Mouse (Mus musculus): ENCODE results near the gene Tmem210. TPM values are rescaled to one million over a fixed set of nuclear protein-coding genes. Genes with fewer than 3 reads are reported as not detected.

Gene Tmem210
- not detected in 2 replicates for polyA plus RNA-seq (2016; fragmentation: Nextera tagmentation; extraction: Ambion mirVana)

- Histone ChIP-seq H3K27me3 (ENCODE audit: poor library complexity, severe bottlenecking) (peaks cover 67% of the 10 kb centered on the region), H3K27ac (no peak within 1 kb of the TSS), H3K4me1 (peaks cover 33% of the 10 kb centered on the region), H3K9me3 (no peaks in the 10 kb centered on the region), H3K4me3 (no peak within 1 kb of the TSS), H3K36me3 (replicated peaks) (peaks cover 35% of the 10 kb centered on the region)
- WGBS: 90% methylated on average over 6 of the region's 6 CpGs
- no peak for DNase-seq (ENCODE audit: extremely low spot score, low spot score)
Observed at GRCm38 (mm10) chr2:25287927-25288649, at the start of gene Tmem210. Tmem210 (plus strand) TSS chr2:25288145.

- H3K4me1 ChIP-seq: peaks cover 34% of the 10 kb centered on the region
- DNase-seq (ENCODE audit: extremely low spot score, low spot score): no peak
Observed at GRCm38 (mm10) chr2:25239766-25240165, 48.2 kb upstream of the Tmem210 start.

GRCm38 (mm10) chr2:25240310-25240709 lies 47.6 kb upstream of the Tmem210 start:
- no peak for DNase-seq (ENCODE audit: extremely low spot score, low spot score)
- Histone ChIP-seq H3K4me3 (peak overlapping the region; percentile 76), H3K27ac (peak overlapping the region; percentile 71), H3K27me3 (ENCODE audit: poor library complexity, severe bottlenecking) (peaks cover 57% of the 10 kb centered on the region), H3K4me1 (peaks cover 34% of the 10 kb centered on the region), H3K9me3 (no peaks in the 10 kb centered on the region), H3K36me3 (replicated peaks) (peaks cover 8% of the 10 kb centered on the region)
- 46% methylated on average over 8 of the region's 8 CpGs for WGBS

More at GRCm38 (mm10) chr2:25239766-25240165, 48.2 kb upstream of the Tmem210 start:
- Histone ChIP-seq H3K27me3 (ENCODE audit: poor library complexity, severe bottlenecking) (peaks cover 57% of the 10 kb centered on the region), H3K27ac (no peak overlapping the region), H3K4me3 (no peak overlapping the region), H3K36me3 (replicated peaks) (peaks cover 5% of the 10 kb centered on the region), H3K9me3 (no peaks in the 10 kb centered on the region)
- WGBS: 87% methylated on average over 3 of the region's 3 CpGs

GRCm38 (mm10) chr2:25240723-25241437 lies 47.1 kb upstream of the Tmem210 start:
- H3K27ac ChIP-seq: peak overlapping the region; percentile 84
- no peaks in the 10 kb centered on the region for H3K9me3 ChIP-seq
- WGBS: 2% methylated on average over 29 of the region's 29 CpGs
- H3K4me3 ChIP-seq: peak overlapping the region; percentile 76
- peaks cover 14% of the 10 kb centered on the region for H3K36me3 ChIP-seq (replicated peaks)
- H3K27me3 ChIP-seq (ENCODE audit: poor library complexity, severe bottlenecking): peaks cover 56% of the 10 kb centered on the region
- peak; percentile 77 for DNase-seq (ENCODE audit: extremely low spot score, low spot score)
- peaks cover 34% of the 10 kb centered on the region for H3K4me1 ChIP-seq

GRCm38 (mm10) chr2:25241438-25241775 lies 46.5 kb upstream of the Tmem210 start:
- H3K27me3 ChIP-seq (ENCODE audit: poor library complexity, severe bottlenecking): peaks cover 51% of the 10 kb centered on the region
- H3K27ac ChIP-seq: peak overlapping the region; percentile 84; the same call in 1 of the 2 replicates
- no peak for DNase-seq (ENCODE audit: extremely low spot score, low spot score)
- H3K9me3 ChIP-seq: no peaks in the 10 kb centered on the region
- peak overlapping the region; percentile 76 for H3K4me3 ChIP-seq
- peaks cover 19% of the 10 kb centered on the region for H3K36me3 ChIP-seq (replicated peaks)
- peaks cover 34% of the 10 kb centered on the region for H3K4me1 ChIP-seq
- 8% methylated on average over 6 of the region's 6 CpGs for WGBS

- Histone ChIP-seq H3K9me3 (no peaks in the 10 kb centered on the region), H3K27me3 (ENCODE audit: poor library complexity, severe bottlenecking) (peaks cover 49% of the 10 kb centered on the region), H3K4me3 (peak within 1 kb of the TSS; percentile 76), H3K36me3 (replicated peaks) (peaks cover 26% of the 10 kb centered on the region), H3K4me1 (peaks cover 34% of the 10 kb centered on the region), H3K27ac (peak within 1 kb of the TSS; percentile 84)
- no peak for DNase-seq (ENCODE audit: extremely low spot score, low spot score)
- WGBS: under 1% methylated on average over 59 of the region's 59 CpGs
Observed at GRCm38 (mm10) chr2:25242101-25242506, 45.8 kb upstream of the Tmem210 start, which contains the start of the genes Rnf208 and Cysrt1. Rnf208 (plus strand) TSS chr2:25242255. Cysrt1 (minus strand) TSS chr2:25242452.

GRCm38 (mm10) chr2:25243342-25243741 lies 44.6 kb upstream of the Tmem210 start:
- Histone ChIP-seq H3K36me3 (replicated peaks) (peaks cover 39% of the 10 kb centered on the region), H3K4me1 (peaks cover 34% of the 10 kb centered on the region), H3K27ac (peak overlapping the region; percentile 84), H3K4me3 (peak overlapping the region; percentile 76), H3K9me3 (no peaks in the 10 kb centered on the region), H3K27me3 (ENCODE audit: poor library complexity, severe bottlenecking) (peaks cover 49% of the 10 kb centered on the region)
- WGBS: 78% methylated on average over 8 of the region's 8 CpGs
- no peak for DNase-seq (ENCODE audit: extremely low spot score, low spot score)

- peaks cover 46% of the 10 kb centered on the region for H3K27me3 ChIP-seq (ENCODE audit: poor library complexity, severe bottlenecking)
- 85% methylated on average over 4 of the region's 4 CpGs for WGBS
- peaks cover 34% of the 10 kb centered on the region for H3K4me1 ChIP-seq
- H3K4me3 ChIP-seq: no peak overlapping the region; the same call in 1 of the 2 replicates
- DNase-seq (ENCODE audit: extremely low spot score, low spot score): no peak
- no peaks in the 10 kb centered on the region for H3K9me3 ChIP-seq
- peaks cover 47% of the 10 kb centered on the region for H3K36me3 ChIP-seq (replicated peaks)
- no peak overlapping the region for H3K27ac ChIP-seq
Observed at GRCm38 (mm10) chr2:25244144-25244543, 43.8 kb upstream of the Tmem210 start.

- Histone ChIP-seq H3K4me1 (peaks cover 21% of the 10 kb centered on the region), H3K9me3 (no peaks in the 10 kb centered on the region), H3K27me3 (ENCODE audit: poor library complexity, severe bottlenecking) (peaks cover 30% of the 10 kb centered on the region), H3K36me3 (replicated peaks) (peaks cover 70% of the 10 kb centered on the region), H3K27ac (no peak within 1 kb of the TSS), H3K4me3 (no peak within 1 kb of the TSS)
- no peak for DNase-seq (ENCODE audit: extremely low spot score, low spot score)
- 90% methylated on average over 10 of the region's 10 CpGs for WGBS
Observed at GRCm38 (mm10) chr2:25246183-25247072, 41.5 kb upstream of the Tmem210 start, which contains the start of gene AL732309.1. AL732309.1 (minus strand) TSS chr2:25246863.

GRCm38 (mm10) chr2:25252331-25252730 lies 35.6 kb upstream of the Tmem210 start:
- peaks cover 19% of the 10 kb centered on the region for H3K4me1 ChIP-seq
- no peaks in the 10 kb centered on the region for H3K9me3 ChIP-seq
- H3K27ac ChIP-seq: no peak overlapping the region
- peaks cover 64% of the 10 kb centered on the region for H3K36me3 ChIP-seq (replicated peaks)
- no peak for DNase-seq (ENCODE audit: extremely low spot score, low spot score)
- no peaks in the 10 kb centered on the region for H3K27me3 ChIP-seq (ENCODE audit: poor library complexity, severe bottlenecking)
- WGBS: 90% methylated on average over 1 of the region's 1 CpGs
- no peak overlapping the region for H3K4me3 ChIP-seq

GRCm38 (mm10) chr2:25255284-25255779 lies 32.6 kb upstream of the Tmem210 start, which contains the start of gene Tmem203:
Tmem203 (plus strand) TSS chr2:25255439.
- Histone ChIP-seq H3K4me1 (peaks cover 19% of the 10 kb centered on the region), H3K27ac (peak within 1 kb of the TSS; percentile 92), H3K9me3 (no peaks in the 10 kb centered on the region), H3K36me3 (replicated peaks) (peaks cover 34% of the 10 kb centered on the region), H3K4me3 (peak within 1 kb of the TSS; percentile 88), H3K27me3 (ENCODE audit: poor library complexity, severe bottlenecking) (no peaks in the 10 kb centered on the region)
- DNase-seq (ENCODE audit: extremely low spot score, low spot score): peak; percentile 93
- WGBS: under 1% methylated on average over 39 of the region's 39 CpGs
